Mouse (Mus musculus) ES-E14 (cell line): Measurements from ENCODE around the gene Hist1h2br. TPM values are rescaled to one million over a fixed set of nuclear protein-coding genes. Genes with fewer than 3 reads are reported as not detected.
"Not testable (repeated sequence)": the region's sequence is repeated elsewhere in the genome, so short reads cannot be mapped to it uniquely, and the experiment has no call there.

Experiments used
- DNase-seq: peaks from one replicate; pipeline ENCODE4 v3.0.0-alpha.2; 2013; ENCODE audit warnings: low read depth, low spot score
- H3K27ac ChIP-seq: 2 replicates; pipeline ENCODE4 v1.5.1; 2012; ENCODE audit warnings: low read depth, mild to moderate bottlenecking, low read length, moderate library complexity, mixed read lengths; ENCODE audit not compliant: poor library complexity, insufficient read depth, severe bottlenecking
- H3K36me3 ChIP-seq: 2 replicates; pipeline ENCODE4 v1.6.1; 2012; ENCODE audit warnings: mild to moderate bottlenecking, low read length, moderate library complexity, mixed read lengths; ENCODE audit not compliant: control insufficient read depth, poor library complexity, insufficient read depth, severe bottlenecking
- H3K4me1 ChIP-seq, 2 experiments: fragments of 150-350 bp in 1 of 2; sonication (generic) in 1 of 2; 2 replicates each; pipeline ENCODE4 v1.6.1; 2012; ENCODE audit warnings: low read length in 2 of 2, mild to moderate bottlenecking in 1 of 2, mixed read lengths in 1 of 2; ENCODE audit not compliant: control insufficient read depth in 2 of 2, insufficient read depth in 2 of 2, poor library complexity in 1 of 2
- H3K4me3 ChIP-seq, 2 experiments: fragments of 150-350 bp in 1 of 2; sonication (generic) in 1 of 2; 2 replicates each; pipeline ENCODE4 v1.5.1; 2012; ENCODE audit warnings: low read length in 2 of 2, low read depth in 1 of 2, mild to moderate bottlenecking in 1 of 2, mixed read lengths in 1 of 2; ENCODE audit not compliant: insufficient read depth in 1 of 2, poor library complexity in 1 of 2, severe bottlenecking in 1 of 2
- H3K9ac ChIP-seq: 2 replicates; pipeline ENCODE4 v1.6.1; 2012; ENCODE audit warnings: low read depth, mild to moderate bottlenecking, low read length, mixed read lengths; ENCODE audit not compliant: poor library complexity, insufficient read depth, severe bottlenecking
- H3K9me3 ChIP-seq: fragments of 150-350 bp; sonication (generic); 2 replicates; pipeline ENCODE4 v1.6.1; 2012; ENCODE audit warnings: low read depth, mild to moderate bottlenecking, low read length; ENCODE audit not compliant: control insufficient read depth, insufficient read depth
- CHD2 ChIP-seq: IDR thresholded peaks from 2 replicates; pipeline ENCODE4 v1.6.1; 2014; ENCODE audit warnings: mild to moderate bottlenecking, low read depth, low read length, inconsistent platforms
- HCFC1 ChIP-seq: IDR thresholded peaks from 2 replicates; pipeline ENCODE4 v1.6.1; 2012; ENCODE audit warnings: low read length, inconsistent platforms, borderline replicate concordance; ENCODE audit not compliant: insufficient read depth
- MAFK ChIP-seq: IDR thresholded peaks from 2 replicates; pipeline ENCODE4 v1.6.1; 2014; ENCODE audit warnings: mild to moderate bottlenecking, low read depth, low read length, inconsistent platforms; ENCODE audit not compliant: insufficient read depth
- ZC3H11A ChIP-seq: IDR thresholded peaks from 2 replicates; pipeline ENCODE4 v1.6.1; 2012; ENCODE audit warnings: low read depth, mild to moderate bottlenecking, inconsistent platforms, low read length, borderline replicate concordance
- ZNF384 ChIP-seq: IDR thresholded peaks from 2 replicates; pipeline ENCODE4 v1.6.1; 2012; ENCODE audit warnings: low read depth, low read length, inconsistent platforms
- in situ Hi-C, 2 experiments: fragments of 600-800 bp; cut with MboI; formaldehyde crosslinking; loops; one replicate each; pipeline ENCODE4 v1.15.1; 2025; ENCODE audit warnings: low sequenced_read_pairs in 2 of 2, inconsistent platforms in 1 of 2; ENCODE audit not compliant: unreplicated experiment in 2 of 2
- total RNA-seq: library from RNA; depleted of rRNA; stranded (reverse); fragments of 300-350 nt; gene quantifications from 2 replicates; pipeline ENCODE4 v1.2.3, GENCODE M21; 2012

Gene Hist1h2br
- total RNA-seq, 1 experiment: 2,111 TPM

DNA sequence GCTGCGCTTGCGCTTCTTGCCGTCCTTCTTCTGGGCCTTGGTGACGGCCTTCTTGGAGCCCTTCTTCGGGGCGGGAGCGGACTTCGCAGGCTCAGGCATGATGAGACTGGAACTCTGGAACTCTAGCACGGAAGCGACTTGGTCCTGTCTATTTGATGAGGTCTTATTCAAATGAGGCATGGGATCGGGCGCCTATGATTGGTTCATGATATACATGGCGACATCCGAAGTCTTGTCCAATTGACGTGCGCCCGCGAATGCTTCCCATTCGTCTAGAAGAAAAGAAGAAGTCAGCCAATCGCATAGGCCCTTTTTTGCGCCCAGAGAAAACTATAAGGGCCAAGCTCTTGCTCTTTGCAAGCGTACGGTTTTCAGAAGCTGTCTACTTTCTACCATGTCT, 23.5 kb upstream of the Hist1h2br start, which contains the start of the genes Hist1h2bq and Hist1h2ao:
Gene Hist1h2bq (minus strand): TSS at position 125 of the 400 bp plus-strand sequence.
Gene Hist1h2ao (plus strand): TSS at position 393 of the 400 bp plus-strand sequence.
- H3K9ac ChIP-seq, H3K4me1 ChIP-seq, DNase-seq, H3K36me3 ChIP-seq, H3K9me3 ChIP-seq, H3K4me3 ChIP-seq, in situ Hi-C loops, H3K27ac ChIP-seq: not testable (repeated sequence)

DNA sequence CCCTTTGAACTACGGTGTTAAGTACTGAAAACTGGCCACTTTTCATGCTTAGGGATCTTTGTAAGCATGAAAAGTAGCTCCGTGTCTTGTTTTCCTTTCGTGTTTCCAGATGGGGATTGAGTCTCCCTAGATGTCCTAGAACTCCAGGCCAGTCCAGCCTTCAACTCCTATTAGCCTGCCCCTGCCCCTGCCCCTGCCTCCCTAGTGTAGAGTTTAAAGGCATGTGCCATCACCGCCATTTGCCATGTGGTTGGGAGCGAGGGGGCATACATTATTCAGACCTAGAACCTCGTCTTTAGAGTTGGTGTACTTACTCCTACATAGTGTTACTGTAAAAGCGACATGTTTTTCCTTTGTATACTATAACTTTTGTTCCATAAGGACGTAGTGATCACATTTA, 22.5 kb upstream of the Hist1h2br start:
- DNase-seq, H3K36me3 ChIP-seq, H3K4me1 ChIP-seq, H3K9ac ChIP-seq, in situ Hi-C loops, H3K27ac ChIP-seq, H3K4me3 ChIP-seq, H3K9me3 ChIP-seq: not testable (repeated sequence)

DNA sequence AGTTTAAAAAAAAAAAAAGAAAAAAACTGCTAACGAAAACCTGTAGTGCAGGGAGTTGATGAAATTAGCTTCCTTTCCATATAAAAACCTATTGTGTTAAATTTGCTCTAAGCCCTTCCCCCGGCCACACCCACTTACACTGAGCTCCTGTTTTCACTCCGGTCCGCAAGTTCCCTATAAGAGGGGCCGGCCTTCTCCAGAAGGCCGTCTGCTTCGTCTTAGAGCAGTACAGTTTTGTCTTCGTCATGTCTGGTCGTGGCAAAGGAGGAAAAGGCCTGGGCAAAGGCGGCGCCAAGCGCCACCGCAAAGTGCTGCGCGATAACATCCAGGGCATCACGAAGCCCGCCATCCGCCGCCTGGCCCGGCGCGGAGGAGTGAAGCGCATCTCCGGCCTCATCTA, 22.0 kb upstream of the Hist1h2br start, which contains the start of gene Hist1h4m:
Gene Hist1h4m (plus strand): TSS at position 208 of the 400 bp plus-strand sequence.
- H3K9me3 ChIP-seq, H3K27ac ChIP-seq, H3K36me3 ChIP-seq, H3K4me1 ChIP-seq, H3K4me3 ChIP-seq, H3K9ac ChIP-seq, DNase-seq, in situ Hi-C loops: not testable (repeated sequence)

DNA sequence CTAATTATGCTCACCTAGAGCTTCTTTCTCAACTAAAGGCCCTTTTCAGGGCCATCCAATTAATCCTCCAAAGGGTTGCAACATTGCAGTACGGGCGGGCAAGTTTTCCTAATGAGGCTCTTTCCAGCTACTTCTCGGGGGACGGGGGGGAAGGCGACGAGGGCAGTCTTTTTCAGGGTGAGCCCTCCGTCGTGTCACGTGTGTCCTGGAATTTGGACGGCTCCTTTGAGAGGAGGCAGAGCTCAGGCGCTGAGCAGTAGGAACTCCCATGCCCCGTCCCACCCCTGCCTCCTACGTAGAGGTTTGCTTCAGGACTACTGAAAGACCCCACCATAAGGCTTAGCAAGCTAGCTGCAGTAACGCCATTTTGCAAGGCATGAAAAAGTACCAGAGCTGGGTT, 21.5 kb upstream of the Hist1h2br start:
- H3K4me1 ChIP-seq, DNase-seq, H3K9me3 ChIP-seq, H3K36me3 ChIP-seq, H3K9ac ChIP-seq, H3K27ac ChIP-seq, in situ Hi-C loops, H3K4me3 ChIP-seq: not testable (repeated sequence)

DNA sequence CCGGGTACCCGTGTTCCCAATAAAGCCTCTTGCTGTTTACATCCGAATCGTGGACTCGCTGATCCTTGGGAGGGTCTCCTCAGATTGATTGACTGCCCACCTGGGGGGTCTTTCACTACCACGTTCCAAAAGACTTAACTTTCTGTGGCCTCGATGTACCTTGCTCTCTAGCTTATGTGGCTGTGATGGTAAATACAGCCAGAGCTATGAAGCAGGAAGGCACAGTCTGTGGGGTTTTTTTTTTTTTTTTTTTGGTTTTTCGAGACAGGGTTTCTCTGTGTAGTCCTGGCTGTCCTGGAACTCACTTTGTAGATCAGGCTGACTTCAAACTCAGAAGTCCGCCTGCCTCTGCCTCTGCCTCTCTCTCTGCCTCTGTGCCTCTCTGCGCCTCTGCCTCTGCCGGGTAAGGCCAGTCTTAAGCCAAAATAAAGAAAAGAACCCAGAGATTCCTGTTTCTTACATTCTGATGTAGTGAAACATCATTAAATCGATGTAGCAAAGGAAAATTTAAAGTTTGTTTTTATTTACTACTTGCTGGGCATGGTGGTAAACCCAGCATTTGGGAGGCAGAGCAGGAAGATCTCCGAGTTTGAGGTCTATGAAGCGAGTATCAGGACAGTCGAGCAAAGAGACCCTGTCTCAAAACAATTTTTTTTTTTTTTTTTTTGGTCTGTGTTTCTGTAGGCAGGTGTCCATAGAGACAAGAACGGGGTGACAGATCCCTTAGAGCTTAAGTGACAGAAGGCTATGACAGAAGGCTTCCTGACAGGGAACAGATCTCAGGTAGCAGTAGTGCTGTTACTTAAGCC, 13.3 kb upstream of the Hist1h2br start:
- H3K27ac ChIP-seq, H3K9ac ChIP-seq, H3K9me3 ChIP-seq, in situ Hi-C loops, H3K36me3 ChIP-seq, DNase-seq, H3K4me3 ChIP-seq, H3K4me1 ChIP-seq: not testable (repeated sequence)

DNA sequence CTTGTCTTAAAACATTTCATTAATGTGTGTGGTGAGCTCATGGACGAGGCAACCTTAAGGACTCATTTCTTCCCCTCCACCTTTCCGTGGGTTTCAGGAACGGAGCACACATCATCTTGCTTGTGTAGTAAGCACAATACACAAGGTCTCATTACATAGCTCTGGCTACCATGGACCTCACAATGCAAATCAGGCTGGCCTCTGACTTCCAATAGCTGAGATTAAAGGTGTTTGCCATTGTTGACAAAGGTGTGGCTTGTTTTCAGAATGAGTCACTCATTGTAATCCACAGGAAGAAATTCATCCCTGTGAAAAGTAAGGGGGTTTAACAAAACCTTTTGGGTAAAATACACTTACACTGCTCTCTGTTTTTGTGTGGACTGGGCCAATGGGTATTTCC, 5.0 kb upstream of the Hist1h2br start:
- Histone ChIP-seq H3K27ac (no peak overlapping the region), H3K9me3 (no peaks in the 10 kb centered on the region), H3K9ac (no peak overlapping the region), H3K4me3 (no peak overlapping the region), H3K4me1 (peaks cover 1 to 12% of the 10 kb centered on the region in 2 experiments; a peak in 1 of 4 replicates), H3K36me3 (no peaks in the 10 kb centered on the region)
- in situ Hi-C loops: no loop called here
- no peak for DNase-seq
- TF ChIP-seq ZNF384 (no peak), ZC3H11A (no peak), MAFK (no peak), CHD2 (no peak), HCFC1 (no peak)
